Mouse (Mus musculus) fibroblast of lung, adult 2 months (primary cell): Measurements from ENCODE around the gene Pla2g2f.

Experiments used
- DNase-seq: peaks from one replicate; pipeline ENCODE4 v3.0.0-alpha.2; 2011; ENCODE audit warnings: low read depth

Pla2g2f gene

GRCm38 (mm10) chr4:138757416-138757815 is at the start of gene Pla2g2f:
Gene Pla2g2f, minus strand, starts transcription at chr4:138757626.
- no peak for DNase-seq

GRCm38 (mm10) chr4:138806920-138807541 is 49.6 kb upstream of the Pla2g2f start:
- no peak for DNase-seq

GRCm38 (mm10) chr4:138806160-138806559 is 48.7 kb upstream of the Pla2g2f start:
- DNase-seq = no peak

- DNase-seq = no peak
Measured at GRCm38 (mm10) chr4:138805248-138805647, 47.8 kb upstream of the Pla2g2f start.

- DNase-seq = no peak
Measured at GRCm38 (mm10) chr4:138802917-138803316, 45.5 kb upstream of the Pla2g2f start.

GRCm38 (mm10) chr4:138801631-138802030 is 44.2 kb upstream of the Pla2g2f start:
- DNase-seq = no peak

- DNase-seq = no peak
Measured at GRCm38 (mm10) chr4:138800134-138800744, 42.8 kb upstream of the Pla2g2f start.

- DNase-seq = no peak
Measured at GRCm38 (mm10) chr4:138797217-138797570, 39.8 kb upstream of the Pla2g2f start.

- no peak for DNase-seq
Measured at GRCm38 (mm10) chr4:138796513-138797216, 39.2 kb upstream of the Pla2g2f start.

GRCm38 (mm10) chr4:138794344-138794743 is 36.9 kb upstream of the Pla2g2f start:
- DNase-seq = no peak

- DNase-seq = no peak
Measured at GRCm38 (mm10) chr4:138793276-138793675, 35.9 kb upstream of the Pla2g2f start.

- DNase-seq = peak; percentile 51
Measured at GRCm38 (mm10) chr4:138792599-138792998, 35.2 kb upstream of the Pla2g2f start.

- no peak for DNase-seq
Measured at GRCm38 (mm10) chr4:138791452-138791851, 34.0 kb upstream of the Pla2g2f start.

GRCm38 (mm10) chr4:138788381-138788780 is 31.0 kb upstream of the Pla2g2f start:
- DNase-seq = no peak

GRCm38 (mm10) chr4:138786141-138786540 is 28.7 kb upstream of the Pla2g2f start:
- no peak for DNase-seq

GRCm38 (mm10) chr4:138785721-138786120 is 28.3 kb upstream of the Pla2g2f start:
- no peak for DNase-seq

- DNase-seq = peak; percentile 71
Measured at GRCm38 (mm10) chr4:138782098-138782497, 24.7 kb upstream of the Pla2g2f start.

GRCm38 (mm10) chr4:138780300-138780699 is 22.9 kb upstream of the Pla2g2f start:
- no peak for DNase-seq

- no peak for DNase-seq
Measured at GRCm38 (mm10) chr4:138777417-138778407, 20.3 kb upstream of the Pla2g2f start.

- no peak for DNase-seq
Measured at GRCm38 (mm10) chr4:138775435-138775834, 18.0 kb upstream of the Pla2g2f start, which contains the start of gene Pla2g2d. Gene Pla2g2d, plus strand, starts transcription at chr4:138775735.

GRCm38 (mm10) chr4:138772386-138772785 is 15.0 kb upstream of the Pla2g2f start:
- no peak for DNase-seq

- DNase-seq = no peak
Measured at GRCm38 (mm10) chr4:138771970-138772369, 14.5 kb upstream of the Pla2g2f start.
